Mouse (Mus musculus) cortical plate, adult 2 months (tissue): ENCODE results near the gene Gsdme.

Experiments
- CTCF ChIP-seq: fragments of 200-500 bp; IDR thresholded peaks from 2 replicates; pipeline ENCODE4 v1.5.1; 2011; ENCODE audit warnings: mild to moderate bottlenecking, control low read depth, low read length; ENCODE audit not compliant: insufficient read depth; ENCODE audit errors: extremely low read depth
- POLR2A ChIP-seq: fragments of 200-500 bp; IDR thresholded peaks from 2 replicates; pipeline ENCODE4 v1.6.1; 2011; ENCODE audit warnings: mild to moderate bottlenecking, low read length, control low read depth; ENCODE audit not compliant: insufficient read depth; ENCODE audit errors: extremely low read depth

DNA sequence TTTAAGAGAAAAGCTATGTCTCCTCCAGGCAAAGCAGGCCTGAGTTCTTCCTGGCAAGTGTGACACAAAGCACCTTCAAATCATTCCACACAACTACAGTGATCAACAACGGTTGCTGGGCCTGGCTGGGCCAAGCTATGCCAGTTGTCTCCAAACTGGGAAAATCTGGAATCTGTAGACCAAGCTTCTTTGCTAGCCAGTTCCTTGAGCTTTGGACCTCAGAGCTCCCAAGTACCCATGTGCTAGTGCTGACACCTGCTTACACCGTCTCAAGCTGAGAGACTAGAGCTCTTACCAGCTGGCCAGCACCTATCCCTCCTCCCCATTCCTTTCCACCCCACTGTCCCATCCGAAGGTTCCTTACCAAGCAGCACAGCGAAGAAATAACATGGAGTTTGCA lies 47.7 kb downstream of the Gsdme start:
- TF ChIP-seq POLR2A (no peak), CTCF (no peak)
